Mouse (Mus musculus) skeletal muscle tissue, adult 2 months (tissue): ENCODE results near the gene Eps8l1.

ENCODE experiments used
- DNase-seq: peaks from one replicate; pipeline ENCODE4 v3.0.0-alpha.2; 2012; ENCODE audit warnings: low read depth, low spot score

The Eps8l1 gene

DNA sequence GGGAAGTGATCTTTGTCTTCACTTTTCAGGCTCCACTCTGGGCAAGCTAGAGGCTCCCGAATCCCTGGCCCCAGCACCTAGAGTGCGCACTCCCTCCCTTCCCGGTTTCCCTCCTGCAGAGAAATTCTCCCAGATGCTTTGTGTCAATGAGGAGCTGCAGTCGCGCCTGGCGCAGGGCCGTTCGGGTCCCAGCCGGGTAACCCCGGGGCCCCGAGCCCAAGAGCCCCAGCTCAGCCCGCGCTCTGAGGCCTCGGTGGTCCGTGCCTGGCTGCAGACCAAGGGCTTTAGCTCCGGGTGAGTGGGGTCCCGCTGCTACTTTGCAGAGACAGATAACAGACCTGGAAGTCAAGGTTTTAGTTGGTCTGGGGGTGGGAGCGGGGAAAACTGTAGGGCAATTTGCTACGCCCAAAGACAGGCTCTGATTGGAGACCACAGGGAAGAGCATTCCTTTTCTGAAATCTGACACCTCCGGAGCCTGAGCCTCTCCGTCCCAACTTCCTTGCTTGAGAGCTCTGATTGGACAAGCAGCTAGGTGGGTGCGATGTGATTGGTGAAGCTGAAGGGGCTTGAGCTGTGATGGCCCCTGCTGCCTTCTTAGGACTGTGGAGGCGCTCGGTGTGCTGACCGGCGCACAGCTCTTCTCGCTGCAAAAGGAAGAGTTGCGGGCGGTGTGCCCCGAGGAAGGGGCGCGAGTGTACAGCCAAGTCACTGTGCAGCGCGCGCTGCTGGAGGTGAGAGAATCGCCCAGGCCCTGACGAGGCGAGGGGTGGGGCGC is 17.7 kb downstream of the Eps8l1 start:
- peak; percentile 88 for DNase-seq

DNA sequence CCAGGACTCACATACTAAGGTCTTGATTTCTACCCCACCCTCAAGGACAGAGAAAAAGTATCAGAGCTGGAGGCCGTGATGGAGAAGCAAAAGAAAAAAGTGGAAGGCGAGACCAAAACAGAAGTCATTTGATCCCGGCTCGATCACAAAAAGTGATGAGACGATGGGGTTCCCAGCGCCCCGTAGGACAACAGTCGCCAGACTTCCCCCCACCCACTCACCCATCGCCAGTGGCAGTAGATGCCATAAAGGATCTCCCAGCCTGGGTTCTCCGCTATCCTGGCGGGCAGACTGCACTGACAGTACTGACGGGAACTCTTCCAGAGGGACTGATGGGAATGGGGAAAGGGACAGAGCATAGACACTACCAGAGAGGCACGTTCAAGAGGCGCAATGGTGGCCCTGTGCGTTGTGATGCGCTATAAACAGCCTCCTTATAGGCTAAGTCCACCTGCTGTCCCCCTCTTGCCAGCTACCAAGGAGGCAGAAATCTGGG is 18.4 kb downstream of the Eps8l1 start:
- DNase-seq = no peak

DNA sequence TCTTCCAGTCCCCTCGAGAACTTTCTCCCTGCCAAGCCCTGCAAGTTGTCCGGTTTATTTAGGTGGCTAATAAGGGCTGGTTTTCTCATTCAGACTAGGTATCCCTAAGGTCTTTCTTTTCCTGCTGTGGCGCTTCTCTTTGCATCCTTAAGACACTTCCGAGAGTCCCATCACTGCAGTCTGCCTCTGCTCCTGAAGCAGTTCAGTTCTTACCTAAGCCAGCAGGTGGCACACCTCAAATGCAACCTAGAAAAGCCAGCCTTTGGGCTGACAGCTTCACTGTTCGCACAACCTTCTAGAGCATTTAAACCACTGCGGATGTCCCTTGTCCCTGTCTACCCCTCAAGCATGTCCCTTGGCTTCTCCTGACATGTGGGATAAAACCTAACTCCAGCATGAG is 19.2 kb downstream of the Eps8l1 start:
- no peak for DNase-seq

DNA sequence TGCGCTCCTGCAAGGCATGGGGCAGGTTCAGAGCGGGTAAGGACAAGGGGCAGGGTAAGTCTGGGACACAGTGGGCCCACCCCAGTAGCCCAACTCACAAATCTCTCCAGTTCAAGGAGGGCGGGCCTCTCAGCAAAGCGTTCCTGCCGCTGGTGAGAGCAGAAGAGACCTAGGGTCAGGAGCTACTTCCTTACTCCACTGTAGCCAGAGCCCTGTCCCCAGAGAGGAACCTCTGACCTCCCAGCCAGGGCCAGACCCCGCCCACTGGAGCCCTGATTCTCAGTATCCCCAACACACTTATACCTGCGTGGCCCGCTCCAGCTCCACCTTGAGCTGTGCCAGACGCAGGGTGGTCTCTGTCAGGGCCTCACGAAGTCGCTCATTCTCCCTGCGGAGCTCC is 21.8 kb downstream of the Eps8l1 start:
- no peak for DNase-seq

DNA sequence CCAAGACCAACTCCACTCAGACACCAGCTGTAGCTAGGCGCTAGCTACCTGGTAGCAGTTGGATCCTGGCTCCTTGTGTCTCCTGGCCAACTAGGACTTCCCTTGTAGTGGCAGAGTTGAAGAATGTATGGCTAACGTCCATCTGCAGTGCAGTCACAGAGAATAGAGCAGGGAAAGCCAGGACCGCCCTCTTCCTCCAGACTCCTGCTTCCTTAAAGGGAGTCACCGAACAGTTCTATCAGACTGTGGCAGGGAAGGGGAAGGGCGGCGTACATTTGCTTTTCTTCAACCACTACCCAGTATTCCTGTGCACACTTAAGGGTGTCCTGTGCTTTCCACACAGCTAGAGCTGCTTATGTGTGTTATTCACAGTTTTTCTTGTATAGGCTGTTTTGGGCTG is 30.8 kb downstream of the Eps8l1 start:
- no peak for DNase-seq

DNA sequence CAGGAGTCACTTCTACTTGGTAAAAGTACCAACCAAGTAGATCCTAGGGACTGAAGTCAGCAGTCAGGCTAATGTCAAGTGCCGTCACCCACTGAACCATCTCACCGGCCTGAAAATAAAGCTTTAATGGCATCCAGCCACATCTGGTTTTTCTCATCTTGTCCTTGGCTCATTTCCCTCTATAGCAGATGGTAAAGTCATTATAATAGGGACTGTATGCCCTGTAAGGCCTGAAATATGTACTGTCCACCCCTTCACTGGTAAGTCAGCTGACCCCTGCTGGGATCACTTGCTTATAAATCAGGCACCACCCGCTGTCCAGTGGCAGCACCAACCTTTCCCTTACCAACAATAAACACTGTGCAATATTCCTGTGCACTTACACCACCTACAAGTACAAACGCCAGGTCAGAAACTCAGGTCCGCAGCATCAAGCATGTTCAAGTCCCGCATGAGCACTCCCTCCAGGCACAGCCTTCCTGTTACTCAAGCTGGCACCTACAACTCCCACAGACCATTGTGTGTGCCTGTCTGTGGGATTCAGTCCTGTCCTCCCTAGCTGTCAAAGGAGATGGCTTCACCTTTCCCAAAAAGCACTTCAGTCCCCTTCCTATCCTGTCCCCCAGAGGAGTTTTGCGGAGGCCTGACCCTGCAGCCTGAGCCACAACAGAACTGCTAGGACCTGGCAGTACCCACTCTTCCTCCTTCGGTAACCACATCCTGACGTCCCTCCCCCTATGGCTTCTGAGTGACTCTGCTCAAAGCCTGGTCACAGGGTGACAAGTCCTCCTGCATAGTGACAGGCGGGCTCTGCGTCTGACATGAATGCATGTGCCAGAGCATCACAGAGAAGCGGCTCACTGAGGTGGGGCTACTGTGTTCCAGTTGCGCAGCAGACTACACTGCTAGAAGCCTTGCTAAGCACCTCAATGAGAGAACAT is 32.1 kb downstream of the Eps8l1 start:
- DNase-seq = peak; percentile 55

DNA sequence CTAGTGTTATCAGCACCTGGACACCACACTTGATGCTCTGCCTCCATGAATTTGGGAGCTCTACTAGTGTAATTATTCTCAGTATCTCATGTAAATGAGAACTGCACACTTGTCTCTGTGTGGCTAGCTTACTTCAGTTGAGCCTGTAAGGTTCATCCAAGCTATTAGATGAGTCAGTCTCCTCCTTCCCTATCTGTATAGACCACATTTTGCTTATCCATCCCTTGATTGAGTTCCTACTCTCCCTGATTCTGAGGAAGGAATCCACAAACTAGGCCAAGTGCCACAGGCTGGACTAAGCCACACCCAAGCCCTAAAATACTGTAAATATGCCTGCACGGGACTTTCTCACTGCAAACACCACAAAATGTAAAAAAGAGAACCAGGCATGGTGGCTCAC is 33.5 kb downstream of the Eps8l1 start:
- no peak for DNase-seq

DNA sequence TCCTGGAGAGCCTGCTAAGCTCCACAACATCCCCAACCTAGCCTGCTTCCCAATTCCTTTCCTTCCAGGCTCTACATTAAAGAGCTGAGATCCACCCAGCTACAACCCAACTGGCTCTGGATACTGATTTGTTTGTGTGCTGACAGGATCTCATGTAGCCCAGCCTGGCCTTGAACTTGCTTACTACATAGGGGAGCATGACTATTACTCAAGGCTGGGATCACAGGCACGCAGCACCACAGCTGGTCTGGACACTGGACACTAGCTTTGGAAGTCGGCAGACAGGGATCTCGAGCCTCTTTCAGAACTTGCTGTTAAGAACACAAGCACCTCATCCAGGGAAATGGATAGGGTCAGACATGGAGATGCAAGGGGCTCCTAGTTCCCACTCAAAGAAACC is 36.0 kb downstream of the Eps8l1 start:
- DNase-seq = no peak

DNA sequence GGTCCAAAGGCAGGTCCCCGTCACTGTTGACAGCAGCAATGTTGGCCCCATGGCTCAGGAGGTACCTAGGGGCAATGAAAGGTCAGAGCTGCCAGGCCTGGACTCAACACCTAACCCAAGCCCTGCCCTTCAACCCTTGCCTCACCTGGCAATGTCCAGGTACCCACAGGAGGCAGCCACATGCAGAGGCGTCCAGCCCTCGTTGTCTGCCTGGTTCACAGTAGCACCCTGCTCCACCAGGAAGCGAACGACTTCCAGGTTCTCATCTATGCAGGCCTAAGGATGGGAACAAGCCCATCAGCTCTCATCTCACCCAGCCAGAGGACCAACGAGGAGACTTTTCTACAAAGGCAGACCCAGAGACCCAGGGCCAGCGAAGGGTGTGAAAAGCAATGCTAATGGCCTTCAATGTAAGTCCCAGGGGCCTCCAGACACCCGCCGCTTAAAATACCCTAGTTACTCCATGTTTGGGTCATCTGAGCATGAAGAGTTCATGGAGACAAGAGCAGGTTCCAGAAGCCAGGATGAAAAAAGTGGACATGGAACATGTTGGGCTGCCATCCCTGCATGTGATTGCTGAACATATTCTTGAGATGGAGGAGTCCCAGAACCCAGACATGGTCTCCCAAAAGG is 36.9 kb downstream of the Eps8l1 start:
- DNase-seq = no peak

DNA sequence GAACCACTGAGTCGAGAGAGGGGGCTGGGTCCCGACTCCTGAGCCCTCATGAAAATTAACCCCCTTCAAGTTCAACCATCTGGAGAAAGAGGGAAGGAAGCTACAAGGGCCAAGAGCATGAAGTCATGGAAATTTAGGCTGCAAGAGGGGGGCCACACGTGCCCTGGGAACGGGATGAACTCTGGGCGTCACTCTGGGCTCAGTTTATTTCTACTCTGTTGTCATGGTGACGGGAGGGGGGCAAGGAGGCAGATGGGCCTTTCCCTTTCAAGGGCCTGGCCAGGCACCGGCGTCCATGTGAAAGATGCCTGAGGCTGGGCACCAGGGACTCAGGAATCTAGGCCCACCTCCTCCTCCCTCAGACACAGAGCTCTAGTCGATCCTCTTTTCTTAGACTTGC is 37.8 kb downstream of the Eps8l1 start:
- DNase-seq = peak; percentile 83

DNA sequence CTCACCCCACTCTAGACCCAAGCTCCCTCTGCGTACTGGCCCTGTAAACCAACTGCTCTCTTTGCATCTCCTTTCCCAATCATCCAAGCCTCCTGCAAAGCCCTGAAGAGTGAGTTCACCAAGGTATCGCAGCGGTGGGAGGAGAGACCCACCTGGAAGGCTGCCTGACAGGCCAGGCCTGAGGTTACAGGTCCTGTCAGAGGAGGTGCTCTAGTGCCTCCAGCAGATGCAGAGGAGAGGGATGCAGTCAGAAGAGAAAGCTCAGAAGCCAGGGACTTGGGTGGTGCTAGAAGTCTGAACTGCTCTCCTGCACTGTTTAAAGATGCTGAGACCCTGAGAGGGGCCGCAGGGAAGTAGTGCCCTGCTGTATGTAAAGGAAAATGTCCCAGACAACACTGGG is 38.6 kb downstream of the Eps8l1 start:
- DNase-seq = no peak

DNA sequence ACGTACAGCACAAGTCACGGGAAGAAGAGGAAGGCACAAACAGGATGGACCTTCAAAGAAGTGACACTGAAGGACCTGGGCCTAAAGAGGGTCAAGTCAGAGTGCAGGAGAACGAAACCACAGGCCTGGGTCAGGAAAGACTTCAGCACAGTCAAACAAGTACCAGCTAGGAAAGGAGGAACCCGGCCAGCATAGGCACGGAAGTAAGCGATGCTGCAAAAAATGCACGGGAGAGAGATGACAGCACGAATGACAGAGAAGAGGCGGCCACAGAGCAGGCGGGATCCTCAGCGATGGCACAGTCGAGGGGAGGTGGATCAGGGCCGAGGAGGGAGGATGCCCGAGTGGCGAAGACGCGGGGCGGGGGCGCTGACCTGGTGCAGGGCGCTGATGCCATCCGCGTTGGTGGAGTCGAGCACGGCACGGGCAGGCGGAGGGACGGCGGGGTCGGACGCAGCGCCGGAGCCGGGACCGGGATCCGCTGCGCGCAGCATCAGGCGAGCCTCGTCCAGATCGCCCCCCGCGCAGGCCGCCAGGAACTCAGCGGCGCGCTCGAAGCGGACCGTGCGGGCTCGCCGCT is 40.5 kb downstream of the Eps8l1 start:
- no peak for DNase-seq

DNA sequence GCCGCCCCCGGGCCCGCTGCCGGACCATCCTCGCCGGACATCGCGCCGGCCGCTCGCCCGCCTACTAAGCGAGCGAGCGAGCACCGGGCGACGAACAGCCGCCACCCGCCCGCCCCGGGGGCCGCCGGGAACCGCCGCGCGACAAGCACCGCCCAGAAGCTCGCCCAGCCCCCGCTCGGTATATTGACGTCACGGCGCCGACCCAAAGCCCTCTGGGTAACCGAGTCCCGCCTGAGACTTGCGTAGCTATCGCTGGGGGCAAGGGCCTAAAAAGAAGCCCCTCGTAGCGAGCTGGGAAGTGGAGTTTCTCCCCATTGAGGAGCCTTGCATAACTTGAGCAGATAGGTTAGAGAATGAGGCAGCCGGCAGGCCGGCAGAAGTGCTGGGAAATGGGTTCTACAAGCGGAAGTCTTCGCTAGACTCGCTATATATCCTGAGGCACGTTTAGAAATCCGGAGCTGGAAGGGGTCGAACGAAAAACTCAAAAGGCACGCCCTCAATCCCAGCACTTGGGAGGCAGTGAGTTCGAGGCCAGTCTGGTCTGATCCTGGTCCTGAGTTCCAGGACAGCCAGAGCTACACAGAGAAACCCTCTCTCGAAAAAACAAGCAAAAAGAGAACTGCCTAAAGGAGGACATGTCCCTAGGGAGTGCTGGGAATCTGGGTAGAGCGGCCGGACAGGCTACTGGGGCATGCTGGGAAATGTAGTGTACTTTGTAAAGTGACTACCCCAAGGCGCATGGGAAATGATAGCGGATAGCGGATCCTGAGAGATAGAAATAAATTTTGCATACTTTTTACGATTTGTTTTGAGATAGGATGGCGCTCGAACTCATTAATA is 41.3 kb downstream of the Eps8l1 start, which contains the start of gene Ppp1r12c:
Gene Ppp1r12c (minus strand): TSS at position 123 of the 840 bp plus-strand sequence.
- peak; percentile 87 for DNase-seq

DNA sequence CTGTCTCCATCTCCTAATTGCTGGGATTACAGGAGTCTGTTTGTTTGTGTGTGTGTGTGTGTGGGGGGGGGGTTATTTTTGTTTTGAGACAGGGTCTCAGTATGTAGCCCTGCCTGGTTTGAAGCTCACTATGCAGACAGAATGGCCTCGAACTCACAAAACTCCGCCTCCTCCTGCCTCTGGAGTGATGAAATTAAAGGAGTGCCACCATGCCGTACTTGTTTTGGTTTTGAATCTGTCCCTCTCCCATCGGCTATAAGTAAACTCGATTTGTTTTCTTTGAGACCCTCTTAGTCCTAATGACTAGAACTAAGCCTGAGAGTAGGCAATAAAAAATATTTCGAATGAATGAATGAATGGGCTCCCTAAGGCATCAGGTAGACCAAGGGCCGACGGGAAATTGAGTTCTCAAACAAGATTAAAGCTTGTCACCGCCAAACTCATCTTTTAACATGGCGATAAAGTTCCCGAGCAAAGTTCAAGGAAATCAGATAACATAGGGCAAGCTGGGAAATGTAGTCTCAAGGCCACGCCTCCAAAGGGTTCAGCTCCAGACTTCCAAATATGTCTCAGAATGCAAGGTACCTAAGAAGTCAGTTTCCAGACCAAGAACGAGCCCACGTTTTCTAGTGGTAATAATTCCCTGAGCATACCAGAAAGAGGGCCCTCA is 42.1 kb downstream of the Eps8l1 start:
- DNase-seq = peak; percentile 71

DNA sequence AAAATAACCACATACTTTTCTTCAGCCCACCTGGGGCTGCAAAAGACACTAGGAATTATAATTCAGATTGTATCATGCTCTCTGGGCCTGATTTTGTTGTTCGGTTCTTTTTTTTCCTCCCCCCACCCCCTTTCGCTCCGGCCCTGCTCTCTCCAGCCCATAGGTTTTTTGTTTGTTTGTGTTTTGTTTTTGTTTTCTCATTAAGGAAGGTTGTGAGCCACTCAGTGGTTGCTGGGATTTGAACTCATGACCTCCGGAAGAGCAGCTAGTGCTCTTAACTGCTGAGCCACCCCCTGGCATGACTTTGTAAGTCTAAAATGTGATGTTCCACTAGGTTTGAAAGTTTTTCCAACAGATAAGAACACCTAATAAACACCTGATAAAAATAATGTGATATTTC is 42.6 kb downstream of the Eps8l1 start:
- no peak for DNase-seq

DNA sequence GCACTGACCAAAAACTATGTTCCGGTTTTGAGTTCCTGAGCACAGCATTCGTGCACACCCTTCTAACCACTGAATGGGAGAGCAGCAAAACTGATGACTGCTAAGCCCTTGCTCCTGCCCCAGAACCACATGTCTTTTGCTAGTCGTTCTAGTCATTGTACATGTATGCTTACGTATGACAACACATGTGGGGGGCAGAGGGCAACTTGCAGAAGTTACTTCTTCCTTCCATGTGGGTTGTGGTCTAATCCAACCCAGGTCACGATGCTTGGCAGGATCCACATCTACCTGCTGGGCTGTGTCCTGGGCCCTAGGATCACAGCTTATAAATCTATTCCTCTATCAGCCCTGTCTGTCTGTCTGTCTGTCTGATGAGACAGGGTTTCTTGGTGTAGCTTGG is 43.4 kb downstream of the Eps8l1 start:
- DNase-seq = no peak

DNA sequence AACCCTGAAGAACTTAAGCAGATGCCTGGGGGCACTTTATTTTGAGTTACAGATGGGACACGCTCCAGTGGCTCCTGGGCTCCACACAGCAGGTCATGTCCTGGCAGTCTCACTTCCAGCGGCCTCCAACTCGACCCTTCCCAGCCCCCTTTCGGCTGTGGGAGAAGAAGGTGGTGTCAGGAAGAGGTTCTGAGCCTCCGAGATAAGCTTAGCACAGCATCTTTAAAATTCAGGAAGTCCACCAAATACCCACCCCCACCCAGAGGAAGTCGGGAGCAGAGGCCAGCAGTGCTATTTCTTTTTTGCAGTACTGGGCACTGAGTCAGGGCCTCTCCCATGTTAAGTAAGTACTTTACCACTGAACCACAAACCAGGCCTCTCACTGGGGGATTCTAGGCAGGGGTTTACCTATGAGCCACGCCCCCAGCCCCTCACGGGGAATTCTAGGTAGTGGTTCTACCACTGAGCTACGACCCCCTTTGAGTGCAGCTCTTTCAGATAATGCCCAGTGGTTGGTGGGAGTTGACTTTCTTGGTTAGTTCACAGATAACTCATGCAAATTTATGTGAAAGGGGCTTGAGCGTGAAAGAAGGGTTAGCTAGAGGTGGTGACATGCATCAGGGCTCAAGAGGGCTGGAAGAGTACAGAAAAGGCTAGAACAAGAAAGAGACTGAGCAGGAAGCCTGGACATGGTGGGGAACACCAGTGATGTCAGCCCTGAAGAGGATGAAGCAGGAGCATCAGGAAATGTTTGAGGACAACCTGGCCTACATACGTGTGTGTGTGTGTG is 44.4 kb downstream of the Eps8l1 start:
- DNase-seq = no peak

DNA sequence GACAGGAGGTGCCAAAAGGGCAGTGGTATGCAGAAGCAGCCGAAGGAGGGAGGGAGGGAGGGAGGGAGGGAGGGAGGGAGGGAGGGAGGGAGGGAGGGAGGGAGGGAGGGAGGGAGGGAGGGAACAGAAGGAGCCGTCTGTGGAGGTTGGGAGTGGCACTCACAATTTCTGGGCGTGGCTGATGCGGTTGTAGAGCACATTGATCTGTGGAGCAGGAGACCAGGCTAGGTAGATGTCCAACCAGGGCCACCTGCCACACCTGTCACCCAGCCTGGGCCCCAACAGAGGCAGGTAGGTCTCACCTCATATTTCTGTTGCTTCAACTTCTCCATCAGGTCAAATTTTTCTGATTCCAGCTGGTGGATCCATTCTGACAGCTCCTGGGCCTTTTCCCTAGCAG is 46.7 kb downstream of the Eps8l1 start:
- no peak for DNase-seq

DNA sequence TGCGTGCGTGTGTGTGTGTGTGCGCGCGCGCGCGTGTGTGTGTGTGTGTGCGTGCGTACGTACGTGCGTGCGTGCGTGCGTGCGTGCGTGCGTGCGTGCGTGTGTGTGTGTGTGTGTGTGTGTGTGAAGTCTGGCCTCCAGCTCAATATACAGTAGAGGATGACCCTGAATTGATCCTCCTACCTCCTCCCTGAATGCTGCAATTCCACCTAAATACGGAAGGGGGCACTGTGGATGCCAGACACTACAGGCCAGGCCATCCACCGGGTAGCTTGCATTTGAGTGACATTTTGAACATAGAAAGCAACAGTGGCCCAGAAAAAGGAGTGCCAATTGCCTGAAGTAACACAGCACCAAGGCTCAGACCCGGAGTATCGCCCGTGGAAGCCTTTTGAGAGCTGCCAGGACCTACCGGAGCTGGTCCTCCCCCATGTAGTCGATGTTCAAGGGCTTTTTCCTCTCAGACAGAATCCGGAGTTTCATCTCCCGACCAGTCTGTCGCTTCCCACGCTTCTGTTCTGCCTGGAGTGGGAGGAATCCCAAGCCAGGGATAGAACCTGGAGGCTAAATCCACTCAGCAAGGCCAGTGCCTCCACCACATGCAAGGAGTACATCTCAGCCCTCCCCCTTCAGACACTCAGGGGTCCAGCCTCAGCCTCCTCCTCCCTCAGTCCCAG is 47.7 kb downstream of the Eps8l1 start:
- DNase-seq = no peak
